Mouse (Mus musculus): ENCODE results near the gene Cdh6.
A peak's percentile ranks its signal among the peaks of the same experiment; 100 is the strongest.

Gene Cdh6

GRCm38 (mm10) chr15:13173071-13173778, at the start of gene Cdh6:
TSS of gene Cdh6 (minus strand) at chr15:13173675.
- peak; percentile 87 for DNase-seq (ENCODE audit: low read depth, low spot score)

- DNase-seq (ENCODE audit: low read depth, low spot score), result no peak
These were observed 46.4 kb upstream of the Cdh6 start for GRCm38 (mm10) chr15:13219727-13220454.

GRCm38 (mm10) chr15:13217800-13218199, 44.3 kb upstream of the Cdh6 start:
- no peak for DNase-seq (ENCODE audit: low read depth, low spot score)

- DNase-seq (ENCODE audit: low read depth, low spot score), result peak; percentile 39
These were observed 43.7 kb upstream of the Cdh6 start for GRCm38 (mm10) chr15:13217161-13217560.

GRCm38 (mm10) chr15:13212956-13213355, 39.5 kb upstream of the Cdh6 start:
- peak; percentile 48 for DNase-seq (ENCODE audit: low read depth, low spot score)

- peak; percentile 63 for DNase-seq (ENCODE audit: low read depth, low spot score)
These were observed 38.7 kb upstream of the Cdh6 start for GRCm38 (mm10) chr15:13212027-13212685.

GRCm38 (mm10) chr15:13210186-13210585, 36.7 kb upstream of the Cdh6 start:
- no peak for DNase-seq (ENCODE audit: low read depth, low spot score)

- DNase-seq (ENCODE audit: low read depth, low spot score), result no peak
These were observed 35.2 kb upstream of the Cdh6 start for GRCm38 (mm10) chr15:13208716-13209115.

GRCm38 (mm10) chr15:13196237-13196636, 22.8 kb upstream of the Cdh6 start:
- no peak for DNase-seq (ENCODE audit: low read depth, low spot score)

GRCm38 (mm10) chr15:13194048-13194447, 20.6 kb upstream of the Cdh6 start:
- no peak for DNase-seq (ENCODE audit: low read depth, low spot score)

GRCm38 (mm10) chr15:13193076-13193475, 19.6 kb upstream of the Cdh6 start:
- peak; percentile 64 for DNase-seq (ENCODE audit: low read depth, low spot score)

GRCm38 (mm10) chr15:13183661-13184060, 10.2 kb upstream of the Cdh6 start:
- no peak for DNase-seq (ENCODE audit: low read depth, low spot score)

- DNase-seq (ENCODE audit: low read depth, low spot score), result no peak
These were observed 8.0 kb upstream of the Cdh6 start for GRCm38 (mm10) chr15:13181430-13181829.

- DNase-seq (ENCODE audit: low read depth, low spot score), result peak; percentile 31
These were observed 7.5 kb upstream of the Cdh6 start for GRCm38 (mm10) chr15:13181014-13181413.

GRCm38 (mm10) chr15:13175978-13176377, 2.5 kb upstream of the Cdh6 start:
- no peak for DNase-seq (ENCODE audit: low read depth, low spot score)

- DNase-seq (ENCODE audit: low read depth, low spot score), result peak; percentile 37
These were observed 1.1 kb upstream of the Cdh6 start for GRCm38 (mm10) chr15:13174618-13174980.

- DNase-seq (ENCODE audit: low read depth, low spot score), result peak; percentile 22
These were observed 554 bp upstream of the Cdh6 start for GRCm38 (mm10) chr15:13173840-13174617.

GRCm38 (mm10) chr15:13172365-13173070, 957 bp downstream of the Cdh6 start:
- DNase-seq (ENCODE audit: low read depth, low spot score), result peak; percentile 55

- peak; percentile 43 for DNase-seq (ENCODE audit: low read depth, low spot score)
These were observed 1.8 kb downstream of the Cdh6 start for GRCm38 (mm10) chr15:13171486-13172364.

Measured in mesoderm, embryonic 11.5 days (tissue).